ENCODE assay signal across 8 mouse cellular contexts in genomic region chr11:20831600-20832137, GRCm38 (mm10). TPM values are rescaled to one million over a fixed set of nuclear protein-coding genes. Genes with fewer than 3 reads are reported as not detected.
A peak's percentile ranks its signal among the peaks of the same experiment; 100 is the strongest.
DNase-seq lines count a peak whose midpoint lies in the region; ATAC-seq and TF ChIP-seq lines count a peak whose summit lies in the region.

No protein-coding gene starts in this region.

- peaks cover 27% of the 10 kb centered on the region for H3K4me1 ChIP-seq in forebrain, embryonic 13.5 days
- H3K4me1 ChIP-seq in kidney, embryonic 14.5 days (ENCODE audit: control insufficient read depth, insufficient read depth, low read length) = peaks cover 27% of the 10 kb centered on the region; the same call in 1 of the 2 replicates
- peaks cover 20% of the 10 kb centered on the region for H3K4me1 ChIP-seq in lung, embryonic 16.5 days (replicated peaks; ENCODE audit: control insufficient read depth, insufficient read depth, low read length)

- TF ChIP-seq CTCF in brain, embryonic 14.5 days (IDR thresholded peaks at IDR 0.05; ENCODE audit: borderline replicate concordance, extremely low read depth, insufficient read depth, insufficient read length) = no peak

- peak; percentile 9 to 16 for DNase-seq in layer of hippocampus, adult 8-10 months (ENCODE audit: low spot score in 2 of 2)
- DNase-seq in layer of hippocampus, postnatal 10 days (ENCODE audit: low spot score in 2 of 2) = no peak
- peak; percentile 63 for DNase-seq in brain, embryonic 14.5 days (ENCODE audit: low read depth)
- DNase-seq in right cerebral cortex, postnatal 25 days = peak; percentile 23
- DNase-seq in c-Kit-positive CD71-positive TER-119-positive erythroid progenitor cells, embryonic 14.5 days (ENCODE audit: low spot score) = no peak

- TF ChIP-seq POLR2A in brain, embryonic 14.5 days (IDR thresholded peaks at IDR 0.05; ENCODE audit: borderline replicate concordance, extremely low read depth, insufficient read depth, insufficient read length, poor library complexity, severe bottlenecking) = no peak

- WGBS in forebrain, embryonic 13.5 days = 8% methylated on average over 11 of the region's 11 CpGs
- WGBS in kidney, embryonic 14.5 days = 25% methylated on average over 11 of the region's 11 CpGs
- WGBS in lung, embryonic 16.5 days = 18% methylated on average over 11 of the region's 11 CpGs

- ATAC-seq in forebrain, embryonic 13.5 days = peak; percentile 33
- ATAC-seq in kidney, embryonic 14.5 days (ENCODE audit: low FRiP score, low TSS enrichment) = no peak; the same call in 1 of the 2 replicates
- ATAC-seq in lung, embryonic 16.5 days (ENCODE audit: low read depth) = peak; percentile 30; the same call in 1 of the 2 replicates

- H3K4me3 ChIP-seq in forebrain, embryonic 13.5 days = peak overlapping the region; percentile 84
- H3K4me3 ChIP-seq in kidney, embryonic 14.5 days (ENCODE audit: low read length) = peak overlapping the region; percentile 87
- H3K4me3 ChIP-seq in lung, embryonic 16.5 days (ENCODE audit: low read length) = peak overlapping the region; percentile 89

- H3K27me3 ChIP-seq in forebrain, embryonic 13.5 days = no peaks in the 10 kb centered on the region
- H3K27me3 ChIP-seq in kidney, embryonic 14.5 days (ENCODE audit: control insufficient read depth, insufficient read depth, low read length) = no peaks in the 10 kb centered on the region
- no peaks in the 10 kb centered on the region for H3K27me3 ChIP-seq in lung, embryonic 16.5 days (ENCODE audit: control insufficient read depth, insufficient read depth, low read depth, low read length)

- peaks cover 13% of the 10 kb centered on the region for H3K36me3 ChIP-seq in forebrain, embryonic 13.5 days (ENCODE audit: poor library complexity, severe bottlenecking)
- H3K36me3 ChIP-seq in kidney, embryonic 14.5 days (ENCODE audit: control insufficient read depth, insufficient read depth, low read length) = peaks cover 17% of the 10 kb centered on the region
- peaks cover 12% of the 10 kb centered on the region; the same call in 1 of the 2 replicates for H3K36me3 ChIP-seq in lung, embryonic 16.5 days (ENCODE audit: control insufficient read depth, insufficient read depth, low read length)

- peak overlapping the region; percentile 96 for H3K9ac ChIP-seq in forebrain, embryonic 13.5 days
- peak overlapping the region; percentile 88; the same call in 1 of the 2 replicates for H3K9ac ChIP-seq in kidney, embryonic 14.5 days (ENCODE audit: low read depth, low read length)
- peak overlapping the region; percentile 97 for H3K9ac ChIP-seq in lung, embryonic 16.5 days (ENCODE audit: low read length)

- no peaks in the 10 kb centered on the region for H3K9me3 ChIP-seq in forebrain, embryonic 13.5 days (replicated peaks)
- H3K9me3 ChIP-seq in kidney, embryonic 14.5 days (ENCODE audit: control insufficient read depth, low read length) = no peaks in the 10 kb centered on the region
- H3K9me3 ChIP-seq in lung, embryonic 16.5 days (ENCODE audit: control insufficient read depth, low read length) = no peaks in the 10 kb centered on the region

- H3K4me2 ChIP-seq in forebrain, embryonic 13.5 days = peak overlapping the region; percentile 69
- H3K4me2 ChIP-seq in kidney, embryonic 14.5 days (replicated peaks; ENCODE audit: low read depth, low read length) = peak overlapping the region; percentile 68
- peak overlapping the region; percentile 70 for H3K4me2 ChIP-seq in lung, embryonic 16.5 days (ENCODE audit: low read depth, low read length)

- peak overlapping the region; percentile 81; the same call in 1 of the 2 replicates for H3K27ac ChIP-seq in forebrain, embryonic 13.5 days
- no peak overlapping the region for H3K27ac ChIP-seq in kidney, embryonic 14.5 days (ENCODE audit: low read depth, low read length)
- no peak overlapping the region for H3K27ac ChIP-seq in lung, embryonic 16.5 days (ENCODE audit: low read length)

RNA-seq across cellular contexts. Expression of gene Lgalsl, which starts 0.8 kb away (rescaled TPM):
- total RNA-seq in layer of hippocampus, adult 8-10 months (2022) = 10 to 100 TPM; 70.3 to 84.7 (median 71.2) TPM
- total RNA-seq in layer of hippocampus, postnatal 10 days (2021) = 10 to 100 TPM; 86.1 to 89.2 TPM
- polyA plus RNA-seq in brain, embryonic 14.5 days (2012; rRNA removed) = 32.4 and 36.4 TPM in 2 replicates
- 45.4 and 45.8 TPM in 2 replicates for polyA plus RNA-seq in forebrain, embryonic 13.5 days (2015; fragmentation: Nextera tagmentation; extraction: Ambion mirVana)
- polyA plus RNA-seq in kidney, embryonic 14.5 days (2014; fragmentation: Nextera tagmentation; extraction: Ambion mirVana) = 21.1 and 30.6 TPM in 2 replicates
- polyA plus RNA-seq in lung, embryonic 16.5 days (2015; fragmentation: Nextera tagmentation; extraction: Ambion mirVana) = 47.3 and 51.8 TPM in 2 replicates

Comparison
In these comparisons a context has a peak if more than half of its experiments do, and no peak if none do; other contexts are left out.
1. DNase-seq: peak in layer of hippocampus, adult 8-10 months (2 of 2), brain, embryonic 14.5 days (single experiment) and right cerebral cortex, postnatal 25 days (single experiment); none in layer of hippocampus, postnatal 10 days (0 of 2) and c-Kit-positive CD71-positive TER-119-positive erythroid progenitor cells, embryonic 14.5 days (single experiment).
2. Peak in every context shown above with its lines, with median percentiles within 50 percentile points of each other: H3K4me2 ChIP-seq, H3K4me3 ChIP-seq and H3K9ac ChIP-seq.